Mouse (Mus musculus) T-helper 17 cell (primary cell): ENCODE results near the gene Lancl3.

ENCODE experiments used
- in situ Hi-C, 2 experiments: fragments of 300-600 bp; cut with MboI, MseI; formaldehyde crosslinking; loops; 1 replicate in 1 of 2; 2 replicates in 1 of 2; pipeline ENCODE4 v1.15.1; 2025; ENCODE audit warnings: high pct_unique_total_duplicates in 2 of 2

Lancl3 gene

GRCm38 (mm10) chrX:9199761-9200371, at the start of gene Lancl3:
Gene Lancl3, plus strand, starts transcription at chrX:9199902.
- in situ Hi-C loops: no loop called here

GRCm38 (mm10) chrX:9179011-9179410, 20.7 kb upstream of the Lancl3 start:
- in situ Hi-C loops: no loop called here

- in situ Hi-C loops: no loop called here
These were observed 18.1 kb upstream of the Lancl3 start for GRCm38 (mm10) chrX:9181570-9181969.

GRCm38 (mm10) chrX:9200380-9200917, 747 bp downstream of the Lancl3 start:
- in situ Hi-C loops: no loop called here

- in situ Hi-C loops: no loop called here
These were observed 2.3 kb downstream of the Lancl3 start for GRCm38 (mm10) chrX:9201954-9202353.

- in situ Hi-C loops: no loop called here
These were observed 3.2 kb downstream of the Lancl3 start for GRCm38 (mm10) chrX:9202781-9203405.

- in situ Hi-C loops: no loop called here
These were observed 5.4 kb downstream of the Lancl3 start for GRCm38 (mm10) chrX:9205121-9205520.

- in situ Hi-C loops: no loop called here
These were observed 16.5 kb downstream of the Lancl3 start for GRCm38 (mm10) chrX:9216244-9216643.

GRCm38 (mm10) chrX:9219570-9219969, 19.9 kb downstream of the Lancl3 start:
- in situ Hi-C loops: no loop called here

GRCm38 (mm10) chrX:9221206-9221605, 21.5 kb downstream of the Lancl3 start:
- in situ Hi-C loops: no loop called here

GRCm38 (mm10) chrX:9221736-9222135, 22.0 kb downstream of the Lancl3 start:
- in situ Hi-C loops: no loop called here

GRCm38 (mm10) chrX:9222412-9223221, 22.9 kb downstream of the Lancl3 start:
- in situ Hi-C loops: no loop called here

GRCm38 (mm10) chrX:9227105-9227504, 27.4 kb downstream of the Lancl3 start:
- in situ Hi-C loops: no loop called here

GRCm38 (mm10) chrX:9240737-9241591, 41.3 kb downstream of the Lancl3 start:
- in situ Hi-C loops: no loop called here

GRCm38 (mm10) chrX:9243381-9243864, 43.7 kb downstream of the Lancl3 start:
- in situ Hi-C loops: no loop called here

GRCm38 (mm10) chrX:9244603-9245336, 45.1 kb downstream of the Lancl3 start:
- in situ Hi-C loops: no loop called here

GRCm38 (mm10) chrX:9248911-9249310, 49.2 kb downstream of the Lancl3 start:
- in situ Hi-C loops: no loop called here

GRCm38 (mm10) chrX:9253990-9254389, 54.3 kb downstream of the Lancl3 start:
- in situ Hi-C loops: no loop called here

- in situ Hi-C loops: no loop called here
These were observed 55.2 kb downstream of the Lancl3 start for GRCm38 (mm10) chrX:9254901-9255300.

GRCm38 (mm10) chrX:9256766-9257165, 57.1 kb downstream of the Lancl3 start, which contains the start of gene Gm14862:
Gene Gm14862, minus strand, starts transcription at chrX:9256899.
- in situ Hi-C loops: no loop called here
